Mouse (Mus musculus) liver, embryonic 15.5 days (tissue): ENCODE measurements at regions not wholly inside any gene's neighbourhood (a gene's known extent, or its start where the extent isn't known, plus 50 kb on each side); places are given as distances from the start of the nearest gene placed in this dataset.
"Not testable (repeated sequence)": the region's sequence is repeated elsewhere in the genome, so short reads cannot be mapped to it uniquely, and the experiment has no call there.

Experiments used
- ATAC-seq: fragments of 200-750 bp; cut with Nextera tagmentation; 2 replicates; pipeline ENCODE4 v1.8.0; 2017; ENCODE audit warnings: moderate number of reproducible peaks, mild to moderate bottlenecking, moderate library complexity; ENCODE audit not compliant: insufficient read depth
- H3K27ac ChIP-seq: fragments of 300-500 bp; sonication (generic); replicated peaks from 2 replicates; pipeline ENCODE4 v1.5.1; 2015; ENCODE audit warnings: mild to moderate bottlenecking, inconsistent platforms
- H3K27me3 ChIP-seq: fragments of 300-500 bp; sonication (generic); 2 replicates; pipeline ENCODE4 v1.6.1; 2015; ENCODE audit warnings: mild to moderate bottlenecking, inconsistent platforms
- H3K36me3 ChIP-seq: fragments of 300-500 bp; sonication (generic); replicated peaks from 2 replicates; pipeline ENCODE4 v1.6.1; 2015; ENCODE audit warnings: moderate library complexity, mild to moderate bottlenecking, inconsistent platforms
- H3K4me1 ChIP-seq: fragments of 300-500 bp; sonication (generic); replicated peaks from 2 replicates; pipeline ENCODE4 v1.6.1; 2015; ENCODE audit warnings: inconsistent platforms
- H3K4me2 ChIP-seq: fragments of 300-500 bp; sonication (generic); 2 replicates; pipeline ENCODE4 v1.6.1; 2015; ENCODE audit warnings: moderate library complexity, mild to moderate bottlenecking, inconsistent platforms
- H3K4me3 ChIP-seq: fragments of 300-500 bp; sonication (generic); replicated peaks from 2 replicates; pipeline ENCODE4 v1.5.1; 2015; ENCODE audit warnings: mild to moderate bottlenecking, inconsistent platforms
- H3K9ac ChIP-seq: fragments of 300-500 bp; sonication (generic); 2 replicates; pipeline ENCODE4 v1.6.1; 2015; ENCODE audit warnings: moderate library complexity, mild to moderate bottlenecking, inconsistent platforms
- H3K9me3 ChIP-seq: fragments of 300-500 bp; sonication (generic); replicated peaks from 2 replicates; pipeline ENCODE4 v1.6.1; 2016; ENCODE audit warnings: inconsistent platforms
- WGBS: fragments of 180-500 bp; shearing (Covaris S2); methylation state at CpG from one replicate; pipeline ENCODE4 v1.1.7; 2015; ENCODE audit warnings: mixed read lengths; ENCODE audit not compliant: insufficient replicate concordance; 5-methylcytosine and 5-hydroxymethylcytosine counted together

DNA sequence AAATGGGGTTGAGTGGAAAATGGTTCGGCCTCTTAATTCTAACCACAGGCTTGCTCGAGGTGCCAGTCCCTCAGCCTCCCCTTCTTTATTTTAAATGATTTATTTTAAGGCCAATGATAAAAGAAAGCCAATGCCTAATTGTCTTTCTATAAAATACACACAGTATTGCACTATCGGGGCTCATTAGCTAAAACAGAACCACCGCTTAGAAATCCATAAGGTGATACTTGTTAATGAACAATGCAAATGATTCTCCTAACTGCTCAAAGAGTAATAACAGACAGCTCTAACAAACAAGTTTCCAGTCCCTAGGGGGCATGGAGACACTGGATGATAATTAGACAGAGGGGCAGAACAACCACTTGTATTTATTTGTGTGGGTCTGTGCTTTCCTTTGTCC is 58.8 kb downstream of the Emx2 start:
- H3K36me3 ChIP-seq: no peaks in the 10 kb centered on the region
- H3K4me1 ChIP-seq: no peaks in the 10 kb centered on the region
- H3K27me3 ChIP-seq: no peaks in the 10 kb centered on the region
- no peaks in the 10 kb centered on the region for H3K9me3 ChIP-seq
- 58% methylated on average over 4 of the region's 4 CpGs for WGBS
- H3K9ac ChIP-seq: no peak overlapping the region
- no peak overlapping the region for H3K27ac ChIP-seq
- no peak overlapping the region for H3K4me2 ChIP-seq
- no peak overlapping the region for H3K4me3 ChIP-seq
- ATAC-seq: no peak

GRCm38 (mm10) chr19:59519156-59519555 is 61.0 kb downstream of the Emx2 start:
- ATAC-seq: no peak

GRCm38 (mm10) chr19:59522176-59522575 is 64.0 kb downstream of the Emx2 start:
- Histone ChIP-seq H3K27ac (no peak overlapping the region), H3K4me3 (no peak overlapping the region), H3K4me2 (no peak overlapping the region), H3K9me3 (no peaks in the 10 kb centered on the region), H3K4me1 (no peaks in the 10 kb centered on the region), H3K36me3 (no peaks in the 10 kb centered on the region), H3K9ac (no peak overlapping the region), H3K27me3 (no peaks in the 10 kb centered on the region)
- ATAC-seq: no peak
- 58% methylated on average over 11 of the region's 11 CpGs for WGBS

More at GRCm38 (mm10) chr19:59519156-59519555, 61.0 kb downstream of the Emx2 start:
- no peaks in the 10 kb centered on the region for H3K27me3 ChIP-seq
- no peaks in the 10 kb centered on the region for H3K9me3 ChIP-seq
- H3K4me2 ChIP-seq: no peak overlapping the region
- no peak overlapping the region for H3K9ac ChIP-seq
- no peaks in the 10 kb centered on the region for H3K4me1 ChIP-seq
- H3K36me3 ChIP-seq: no peaks in the 10 kb centered on the region
- WGBS: 50% methylated on average over 3 of the region's 3 CpGs
- H3K27ac ChIP-seq: no peak overlapping the region
- H3K4me3 ChIP-seq: no peak overlapping the region

DNA sequence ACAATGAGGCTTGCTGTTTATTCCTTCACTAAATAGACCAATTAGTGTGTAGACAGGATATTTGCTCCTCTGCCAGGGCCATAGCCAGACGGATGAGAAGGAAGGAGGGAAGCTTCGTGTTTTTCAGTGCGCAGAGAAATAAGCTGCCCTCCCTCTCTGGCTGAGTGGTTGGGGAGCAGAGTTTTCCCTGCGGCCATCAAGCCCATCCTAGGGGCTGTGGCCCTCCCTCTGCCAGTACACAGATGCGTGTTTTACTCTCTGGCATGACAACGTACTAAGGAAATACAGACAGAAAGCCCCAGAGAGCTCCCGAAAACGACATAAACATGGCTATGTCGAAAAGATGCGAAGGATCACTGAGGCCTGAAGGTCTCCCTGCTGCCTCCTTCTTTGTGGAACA is 65.2 kb downstream of the Emx2 start:
- ATAC-seq: no peak
- Histone ChIP-seq H3K27me3 (no peaks in the 10 kb centered on the region), H3K9me3 (no peaks in the 10 kb centered on the region), H3K9ac (no peak overlapping the region), H3K4me3 (no peak overlapping the region), H3K4me1 (no peaks in the 10 kb centered on the region), H3K27ac (no peak overlapping the region), H3K4me2 (no peak overlapping the region), H3K36me3 (no peaks in the 10 kb centered on the region)
- 64% methylated on average over 10 of the region's 10 CpGs for WGBS

DNA sequence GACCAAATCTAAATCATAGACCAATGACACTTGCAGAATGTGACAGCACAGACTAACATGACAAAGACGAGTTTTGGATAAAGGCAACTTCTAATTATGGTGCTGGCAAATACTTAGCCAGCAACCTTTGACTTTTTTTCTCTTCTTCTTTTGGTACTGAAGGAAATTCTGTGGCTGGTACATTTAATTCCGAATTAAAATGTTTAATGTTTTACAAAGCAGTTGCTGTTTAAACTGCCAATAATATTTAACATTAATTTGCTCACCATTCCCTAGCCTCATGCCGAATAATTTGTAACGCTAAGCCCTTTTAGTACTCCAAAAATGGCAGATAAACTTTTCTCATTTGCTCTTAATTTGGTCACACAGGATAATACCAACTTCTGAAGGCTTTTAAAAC is 105.9 kb downstream of the Emx2 start:
- no peaks in the 10 kb centered on the region for H3K36me3 ChIP-seq
- no peak overlapping the region for H3K4me3 ChIP-seq
- H3K4me2 ChIP-seq: no peak overlapping the region
- no peak for ATAC-seq
- no peaks in the 10 kb centered on the region for H3K9me3 ChIP-seq
- no peak overlapping the region for H3K9ac ChIP-seq
- H3K4me1 ChIP-seq: no peaks in the 10 kb centered on the region
- WGBS: 58% methylated on average over 4 of the region's 4 CpGs
- H3K27me3 ChIP-seq: no peaks in the 10 kb centered on the region
- H3K27ac ChIP-seq: no peak overlapping the region

DNA sequence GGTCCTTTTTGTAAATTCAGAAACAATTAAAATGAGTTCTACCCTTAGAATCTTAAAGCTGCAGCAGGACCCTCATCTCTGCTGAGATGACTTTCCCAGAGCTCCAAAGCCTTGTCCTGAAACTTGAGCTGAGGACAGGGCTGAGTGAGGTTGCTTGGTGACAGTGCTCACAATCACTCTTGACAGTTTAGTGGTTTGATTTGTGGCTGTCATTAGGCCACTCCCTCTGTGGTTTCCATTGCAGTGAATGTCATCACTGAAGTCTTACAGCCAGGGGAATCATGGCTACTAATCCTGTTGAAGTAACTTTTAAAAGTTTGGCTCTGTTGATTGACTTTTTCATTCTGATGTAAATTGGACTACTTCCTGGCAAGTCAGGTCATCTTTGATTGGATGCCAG is 110.7 kb downstream of the Emx2 start:
- no peak for ATAC-seq
- no peaks in the 10 kb centered on the region for H3K27me3 ChIP-seq
- no peaks in the 10 kb centered on the region for H3K4me1 ChIP-seq
- H3K36me3 ChIP-seq: no peaks in the 10 kb centered on the region
- no peak overlapping the region for H3K9ac ChIP-seq
- no peaks in the 10 kb centered on the region for H3K9me3 ChIP-seq
- no peak overlapping the region for H3K4me2 ChIP-seq
- no peak overlapping the region for H3K27ac ChIP-seq
- H3K4me3 ChIP-seq: no peak overlapping the region

DNA sequence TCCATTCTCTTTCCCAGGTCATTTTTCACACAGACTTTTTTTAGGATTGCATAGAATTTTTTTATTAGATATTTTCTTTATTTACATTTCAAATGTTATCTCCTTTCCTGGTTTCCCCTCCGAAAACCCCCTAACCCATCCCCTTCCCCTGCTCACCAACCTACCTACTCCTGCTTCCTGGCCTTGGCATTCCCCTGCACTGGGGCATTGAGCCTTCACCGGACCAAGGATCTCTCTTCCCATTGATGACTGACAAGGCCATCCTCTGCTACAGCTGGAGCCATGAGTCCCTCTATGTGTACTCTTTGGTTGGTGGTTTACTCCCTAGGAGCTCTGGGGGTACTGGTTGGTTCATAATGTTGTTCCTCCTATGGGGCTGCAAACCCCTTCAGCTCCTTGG is 111.4 kb downstream of the Emx2 start:
- not testable (repeated sequence) for H3K9ac ChIP-seq, H3K36me3 ChIP-seq, H3K4me3 ChIP-seq, H3K4me1 ChIP-seq, ATAC-seq, H3K4me2 ChIP-seq, H3K27ac ChIP-seq, H3K9me3 ChIP-seq, H3K27me3 ChIP-seq
- 57% methylated on average over 2 of the region's 2 CpGs for WGBS

- Histone ChIP-seq H3K36me3 (no peaks in the 10 kb centered on the region), H3K27me3 (no peaks in the 10 kb centered on the region), H3K4me3 (no peak overlapping the region), H3K27ac (no peak overlapping the region), H3K9me3 (no peaks in the 10 kb centered on the region), H3K4me2 (no peak overlapping the region), H3K9ac (no peak overlapping the region), H3K4me1 (no peaks in the 10 kb centered on the region)
- 55% methylated on average over 3 of the region's 3 CpGs for WGBS
- no peak for ATAC-seq
Measured at GRCm38 (mm10) chr19:59574346-59574745, 116.2 kb downstream of the Emx2 start.

DNA sequence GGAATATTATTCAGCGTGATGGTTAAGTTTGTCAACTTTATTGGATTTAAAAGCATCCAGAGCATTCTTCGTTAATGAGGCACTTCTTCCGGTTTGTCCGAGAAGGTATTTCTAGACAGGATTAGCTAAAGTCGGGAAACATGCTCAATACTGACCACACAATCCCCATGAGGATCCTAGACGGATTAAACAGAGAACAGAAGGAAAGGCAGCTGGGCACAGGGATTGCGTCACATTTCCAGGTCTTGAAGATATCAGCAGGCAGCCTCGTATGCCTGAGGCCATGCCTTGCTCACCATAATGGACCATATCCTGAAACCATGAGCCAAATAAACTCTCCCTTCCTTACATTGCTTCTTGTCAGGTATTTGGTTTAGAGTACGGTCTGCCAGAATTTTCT is 119.7 kb downstream of the Emx2 start:
- Histone ChIP-seq H3K9me3 (no peaks in the 10 kb centered on the region), H3K27me3 (no peaks in the 10 kb centered on the region), H3K9ac (no peak overlapping the region), H3K27ac (no peak overlapping the region), H3K4me2 (no peak overlapping the region), H3K4me3 (no peak overlapping the region), H3K4me1 (no peaks in the 10 kb centered on the region), H3K36me3 (no peaks in the 10 kb centered on the region)
- WGBS: 58% methylated on average over 9 of the region's 9 CpGs
- no peak for ATAC-seq

DNA sequence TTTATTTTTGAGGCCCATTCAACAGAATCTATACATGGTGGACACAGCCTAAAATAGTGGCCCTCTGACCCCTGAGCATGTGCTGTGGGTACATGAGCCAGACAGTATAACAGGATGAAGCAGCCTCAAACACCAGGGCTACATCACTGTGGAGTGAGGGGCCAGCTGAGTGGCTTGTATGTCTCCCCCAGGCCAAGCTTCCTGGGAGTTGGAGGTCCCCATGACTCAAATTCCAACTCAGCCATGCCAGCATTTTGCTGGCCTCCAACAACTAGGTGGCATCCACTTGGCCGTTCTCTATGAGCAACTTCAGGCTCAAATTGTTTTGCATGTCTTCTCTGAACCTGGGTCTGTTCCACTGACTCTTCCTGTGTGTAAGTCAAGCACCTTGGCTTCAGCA is 121.5 kb downstream of the Emx2 start:
- 48% methylated on average over 1 of the region's 1 CpGs for WGBS
- ATAC-seq: no peak
- Histone ChIP-seq H3K27ac (no peak overlapping the region), H3K4me2 (no peak overlapping the region), H3K4me1 (no peaks in the 10 kb centered on the region), H3K4me3 (no peak overlapping the region), H3K9ac (no peak overlapping the region), H3K27me3 (no peaks in the 10 kb centered on the region), H3K9me3 (no peaks in the 10 kb centered on the region), H3K36me3 (no peaks in the 10 kb centered on the region)

- Histone ChIP-seq H3K4me2 (no peak overlapping the region), H3K27me3 (no peaks in the 10 kb centered on the region), H3K9me3 (no peaks in the 10 kb centered on the region), H3K36me3 (no peaks in the 10 kb centered on the region), H3K4me1 (no peaks in the 10 kb centered on the region), H3K27ac (no peak overlapping the region), H3K9ac (no peak overlapping the region), H3K4me3 (no peak overlapping the region)
- ATAC-seq: no peak
- 42% methylated on average over 4 of the region's 4 CpGs for WGBS
Measured at GRCm38 (mm10) chr19:59585835-59586234, 127.7 kb downstream of the Emx2 start.

GRCm38 (mm10) chr19:59587303-59587702 is 129.1 kb downstream of the Emx2 start:
- no peak overlapping the region for H3K27ac ChIP-seq
- no peaks in the 10 kb centered on the region for H3K9me3 ChIP-seq
- H3K9ac ChIP-seq: no peak overlapping the region
- no peak overlapping the region for H3K4me3 ChIP-seq
- H3K36me3 ChIP-seq: no peaks in the 10 kb centered on the region
- H3K4me1 ChIP-seq: no peaks in the 10 kb centered on the region
- no peak overlapping the region for H3K4me2 ChIP-seq
- H3K27me3 ChIP-seq: no peaks in the 10 kb centered on the region
- ATAC-seq: no peak
- WGBS: 69% methylated on average over 12 of the region's 12 CpGs
